Mouse (Mus musculus): Measurements from ENCODE around the gene Wdr93. TPM values are rescaled to one million over a fixed set of nuclear protein-coding genes. Genes with fewer than 3 reads are reported as not detected.

The Wdr93 gene
- total and polyA plus RNA-seq, 2 experiments from 2014 or later: 0.81 to 0.86 TPM

DNA sequence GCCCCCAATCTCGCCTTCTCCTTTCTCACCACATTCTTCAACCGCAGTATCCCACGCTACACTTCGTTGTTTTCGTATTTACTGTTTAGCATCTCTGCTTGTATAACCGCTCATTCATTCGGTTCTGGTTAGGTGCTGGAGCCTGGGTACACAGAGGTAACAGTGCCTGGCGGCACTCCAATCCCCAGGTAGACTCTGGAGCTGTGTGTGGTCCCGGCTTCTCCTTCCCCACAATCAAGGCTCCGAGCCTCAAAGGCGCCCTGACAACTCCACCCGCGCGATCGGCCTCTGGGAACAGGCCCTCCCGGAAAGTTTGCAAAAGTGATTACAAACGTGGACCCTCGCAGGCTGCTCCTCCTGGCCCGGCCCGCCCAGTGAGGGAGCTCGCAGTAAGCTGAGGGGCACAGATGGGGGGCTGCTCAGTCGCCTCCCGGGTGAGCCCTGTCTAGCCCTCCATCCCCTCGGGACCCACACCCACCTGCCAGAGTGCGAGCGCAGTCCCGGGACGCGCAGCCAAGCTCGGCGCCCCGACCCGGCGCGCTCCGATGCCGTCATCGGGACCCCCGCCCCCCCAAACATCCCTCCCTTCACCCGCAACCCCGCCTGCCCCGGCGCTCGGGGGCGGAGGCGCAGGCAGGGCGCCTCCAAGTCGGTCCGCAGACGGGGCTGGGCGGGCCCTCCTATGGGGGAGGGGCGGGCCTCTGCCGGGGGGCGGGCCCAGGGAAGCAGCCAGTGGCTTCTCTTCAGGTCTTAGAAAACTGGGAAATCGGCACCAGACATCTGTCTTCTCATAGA lies 27.6 kb upstream of the Wdr93 start, which contains the start of gene Kif7:
TSS of gene Kif7 (minus strand) at position 534 of the 795 bp plus-strand sequence.
- Histone ChIP-seq H3K27me3 (ENCODE audit: insufficient read depth, low read length) (no peaks in the 10 kb centered on the region), H3K4me2 (ENCODE audit: low read depth) (peak within 1 kb of the TSS; percentile 77), H3K36me3 (ENCODE audit: insufficient read depth) (no peaks in the 10 kb centered on the region), H3K9ac (peak within 1 kb of the TSS; percentile 47), H3K27ac (ENCODE audit: low read depth, low read length) (no peak within 1 kb of the TSS), H3K4me1 (ENCODE audit: insufficient read depth) (0 out of 2 replicates have a peak, but pooled peaks cover 5% of the 10 kb centered on the region), H3K4me3 (ENCODE audit: low read depth, low read length) (peak within 1 kb of the TSS; percentile 56), H3K9me3 (ENCODE audit: low read length) (no peaks in the 10 kb centered on the region)
- 2% methylated on average over 54 of the region's 55 CpGs for whole genome bisulfite sequencing
- no peak for TF ChIP-seq CTCF (IDR thresholded peaks at IDR 0.05; ENCODE audit: low read depth)
- ATAC-seq (peak; percentile 90), DNase-seq (peak; percentile 80)

DNA sequence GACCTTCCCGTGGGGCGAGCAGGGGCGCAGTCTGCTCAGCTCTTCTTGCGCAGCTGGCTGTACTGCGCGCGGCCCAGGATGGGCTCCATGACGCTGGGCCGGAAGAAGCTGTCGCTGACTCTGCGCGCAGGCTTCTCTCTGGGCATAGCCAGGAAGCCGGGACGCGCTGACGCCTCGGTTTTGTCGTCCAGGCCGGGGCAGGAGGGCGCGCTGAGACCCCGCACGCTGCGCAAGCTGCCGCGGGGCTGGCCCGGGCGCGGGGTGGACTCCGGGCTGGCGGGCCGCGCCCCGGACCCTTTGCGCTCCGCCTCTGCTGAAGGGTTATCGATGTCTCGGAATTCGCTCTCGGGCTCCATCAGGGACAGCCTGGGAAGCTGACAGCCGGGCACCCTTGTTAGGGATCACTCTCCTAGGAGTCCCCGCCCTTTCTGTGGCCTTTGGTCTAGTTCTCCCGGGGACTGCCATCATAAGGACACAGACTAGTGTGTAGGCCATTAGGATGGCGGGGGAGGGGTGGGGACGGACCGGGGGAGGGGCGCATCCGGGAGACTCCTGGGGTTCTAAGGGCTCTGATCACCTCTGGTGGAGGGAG lies 21.5 kb upstream of the Wdr93 start:
- under 1% methylated on average over 48 of the region's 48 CpGs for WGBS
- Histone ChIP-seq H3K4me3 (ENCODE audit: low read depth, low read length) (peak overlapping the region; percentile 62), H3K36me3 (ENCODE audit: insufficient read depth) (no peaks in the 10 kb centered on the region), H3K9me3 (ENCODE audit: low read length) (no peaks in the 10 kb centered on the region), H3K27me3 (ENCODE audit: insufficient read depth, low read length) (no peaks in the 10 kb centered on the region), H3K4me1 (ENCODE audit: insufficient read depth) (peaks cover 3% of the 10 kb centered on the region; the same call in 1 of the 2 replicates), H3K27ac (ENCODE audit: low read depth, low read length) (peak overlapping the region; percentile 59), H3K4me2 (ENCODE audit: low read depth) (peak overlapping the region; percentile 97), H3K9ac (peak overlapping the region; percentile 89)
- TF ChIP-seq CTCF (IDR thresholded peaks at IDR 0.05; ENCODE audit: low read depth): no peak
- DNase-seq: peak; percentile 73
- ATAC-seq: peak; percentile 90

DNA sequence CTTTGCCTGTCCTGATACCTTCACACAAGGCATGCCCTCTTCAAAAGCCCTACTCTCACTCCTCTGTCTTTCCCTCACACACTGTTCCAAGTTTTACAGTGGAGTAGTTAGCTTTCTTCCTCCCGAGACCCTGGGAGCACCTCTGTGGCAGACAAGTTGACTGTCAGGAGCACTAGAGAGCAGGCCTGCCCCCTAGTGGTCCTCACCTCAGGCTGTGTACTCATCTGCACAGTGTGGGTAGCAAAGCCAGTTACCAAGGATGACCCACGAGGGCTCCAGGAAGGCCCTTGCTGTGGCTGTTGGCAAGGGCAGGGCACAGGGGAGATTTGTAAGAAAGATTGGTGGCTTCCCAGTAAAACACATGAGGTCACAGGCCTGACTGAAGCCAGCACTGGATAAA lies 15.9 kb upstream of the Wdr93 start:
- WGBS: 9% methylated on average over 2 of the region's 2 CpGs
- TF ChIP-seq CTCF (IDR thresholded peaks at IDR 0.05; ENCODE audit: low read depth): peak; percentile 69
- Histone ChIP-seq H3K4me3 (ENCODE audit: low read depth, low read length) (no peak overlapping the region), H3K27me3 (ENCODE audit: insufficient read depth, low read length) (no peaks in the 10 kb centered on the region), H3K9ac (no peak overlapping the region), H3K36me3 (ENCODE audit: insufficient read depth) (no peaks in the 10 kb centered on the region), H3K27ac (ENCODE audit: low read depth, low read length) (no peak overlapping the region), H3K9me3 (ENCODE audit: low read length) (no peaks in the 10 kb centered on the region), H3K4me2 (ENCODE audit: low read depth) (no peak overlapping the region), H3K4me1 (ENCODE audit: insufficient read depth) (no peaks in the 10 kb centered on the region)
- DNase-seq (peak; percentile 16), ATAC-seq (no peak)

DNA sequence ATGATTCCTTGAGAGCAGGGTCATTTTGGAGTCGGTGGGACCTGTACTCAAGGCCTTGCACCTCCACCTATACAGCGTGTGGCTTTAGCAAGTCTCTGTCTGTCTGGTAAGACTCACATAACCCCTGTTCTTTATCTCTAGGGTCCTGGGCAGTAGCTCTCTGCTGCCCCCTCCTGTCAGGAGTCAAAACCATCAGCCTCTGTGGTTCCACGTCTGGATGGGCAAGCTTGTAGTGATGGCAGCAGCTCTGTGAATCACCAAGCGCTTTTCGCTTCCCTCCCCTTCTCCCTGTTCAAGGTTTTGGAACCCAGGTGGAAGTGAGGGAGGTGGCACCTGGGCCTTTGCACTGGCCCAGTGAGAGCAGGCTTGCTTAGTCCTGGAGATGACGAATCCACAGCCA lies 14.7 kb upstream of the Wdr93 start:
- no peaks in the 10 kb centered on the region for H3K9me3 ChIP-seq (ENCODE audit: low read length)
- 32% methylated on average over 6 of the region's 6 CpGs for WGBS
- ATAC-seq (no peak), DNase-seq (peak; percentile 52)
- peak; percentile 73 for TF ChIP-seq CTCF (IDR thresholded peaks at IDR 0.05; ENCODE audit: low read depth)
- no peak overlapping the region for H3K4me2 ChIP-seq (ENCODE audit: low read depth)
- H3K9ac ChIP-seq: no peak overlapping the region
- no peaks in the 10 kb centered on the region for H3K4me1 ChIP-seq (ENCODE audit: insufficient read depth)
- no peak overlapping the region for H3K4me3 ChIP-seq (ENCODE audit: low read depth, low read length)
- no peaks in the 10 kb centered on the region for H3K36me3 ChIP-seq (ENCODE audit: insufficient read depth)
- no peak overlapping the region for H3K27ac ChIP-seq (ENCODE audit: low read depth, low read length)
- H3K27me3 ChIP-seq (ENCODE audit: insufficient read depth, low read length): no peaks in the 10 kb centered on the region

DNA sequence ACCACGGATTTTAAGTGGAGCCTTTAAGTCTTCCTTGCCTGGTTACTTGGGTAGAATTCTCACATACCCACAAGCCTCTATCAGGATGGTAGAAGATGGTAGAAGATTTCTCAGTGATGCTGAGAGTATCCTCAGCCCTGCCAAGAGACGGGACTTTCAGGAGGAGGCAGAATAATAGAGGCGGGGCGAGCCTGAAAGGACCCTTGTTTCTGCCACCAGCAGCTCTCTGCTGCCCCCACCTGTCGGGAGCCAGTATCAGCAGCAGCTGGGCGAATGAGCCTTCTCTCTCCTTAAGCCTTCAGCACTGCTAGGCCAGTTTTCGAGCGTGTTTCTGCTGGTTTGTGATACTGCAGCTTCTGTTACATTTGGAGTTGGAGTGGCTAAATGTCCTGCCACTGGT lies 13.8 kb upstream of the Wdr93 start:
- peak; percentile 77 for TF ChIP-seq CTCF (IDR thresholded peaks at IDR 0.05; ENCODE audit: low read depth)
- DNase-seq: peak; percentile 75

DNA sequence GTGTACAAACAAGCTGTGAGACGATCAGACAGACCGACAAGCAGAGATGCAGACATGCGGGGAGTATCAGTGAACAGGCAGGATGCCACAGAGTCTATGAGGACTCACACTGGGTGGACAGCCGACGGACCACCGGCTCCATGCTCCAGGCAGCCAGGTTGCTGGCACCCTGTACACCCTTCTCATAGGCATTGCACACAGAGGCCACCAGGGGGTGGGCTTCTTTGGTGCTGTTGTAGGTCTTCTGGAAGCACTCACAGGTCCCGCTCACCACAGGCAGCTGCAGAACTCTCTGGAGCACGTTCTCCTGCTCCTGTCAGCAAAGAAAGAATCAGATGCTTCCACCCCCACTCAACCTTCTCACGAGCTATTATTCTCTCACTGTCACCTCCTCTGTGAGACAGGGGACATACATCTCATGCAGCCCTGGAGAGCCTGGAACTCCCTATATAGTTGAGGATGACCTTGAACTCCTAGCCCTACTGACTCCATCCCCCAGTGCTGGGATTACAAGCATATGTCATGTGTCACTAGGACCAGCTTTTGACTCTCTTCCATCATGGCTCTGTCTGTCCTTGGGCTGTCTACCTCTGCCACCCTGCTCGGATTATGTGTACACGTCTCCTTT lies 13.1 kb upstream of the Wdr93 start:
- Histone ChIP-seq H3K27ac (ENCODE audit: low read depth, low read length) (no peak overlapping the region), H3K4me3 (ENCODE audit: low read depth, low read length) (no peak overlapping the region), H3K4me1 (ENCODE audit: insufficient read depth) (no peaks in the 10 kb centered on the region), H3K36me3 (ENCODE audit: insufficient read depth) (no peaks in the 10 kb centered on the region), H3K9ac (no peak overlapping the region), H3K9me3 (ENCODE audit: low read length) (no peaks in the 10 kb centered on the region), H3K27me3 (ENCODE audit: insufficient read depth, low read length) (no peaks in the 10 kb centered on the region), H3K4me2 (ENCODE audit: low read depth) (no peak overlapping the region)
- peak; percentile 30; the same call in 1 of the 2 replicates for TF ChIP-seq CTCF (IDR thresholded peaks at IDR 0.05; ENCODE audit: low read depth)
- no peak for DNase-seq
- ATAC-seq: no peak
- 57% methylated on average over 11 of the region's 11 CpGs for WGBS

More for the DNA sequence above, 13.8 kb upstream of the Wdr93 start:
- ATAC-seq: peak; percentile 69
- Histone ChIP-seq H3K27me3 (ENCODE audit: insufficient read depth, low read length) (no peaks in the 10 kb centered on the region), H3K9me3 (ENCODE audit: low read length) (no peaks in the 10 kb centered on the region), H3K27ac (ENCODE audit: low read depth, low read length) (no peak overlapping the region), H3K36me3 (ENCODE audit: insufficient read depth) (no peaks in the 10 kb centered on the region), H3K4me2 (ENCODE audit: low read depth) (no peak overlapping the region), H3K4me1 (ENCODE audit: insufficient read depth) (no peaks in the 10 kb centered on the region), H3K4me3 (ENCODE audit: low read depth, low read length) (no peak overlapping the region), H3K9ac (no peak overlapping the region)
- 5% methylated on average over 8 of the region's 8 CpGs for WGBS

All from forebrain, postnatal 0 days (tissue).